Mouse (Mus musculus): ENCODE measurements at regions not wholly inside any gene's neighbourhood (a gene's known extent, or its start where the extent isn't known, plus 50 kb on each side); places are given as distances from the start of the nearest gene placed in this dataset.

DNA sequence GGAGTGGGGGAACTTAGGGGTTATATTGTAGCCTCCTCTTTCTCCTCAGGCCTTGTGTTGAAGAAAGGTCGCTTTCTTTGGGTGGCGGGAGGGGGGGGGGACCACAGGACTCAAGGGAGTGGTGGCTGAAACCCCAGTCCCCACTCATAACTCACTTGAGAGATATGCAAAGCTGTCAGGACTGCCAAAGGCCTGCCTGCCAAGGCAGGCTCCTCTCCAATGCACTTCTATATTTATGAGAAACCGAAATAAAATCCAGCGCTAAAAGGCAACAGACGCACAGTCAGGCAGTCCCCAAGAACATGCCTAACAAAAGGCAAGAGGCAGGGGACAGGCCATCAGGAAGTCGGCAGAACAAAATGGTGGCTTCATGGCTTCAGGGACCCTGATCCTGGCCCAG lies 97.4 kb upstream of the Tnp1 start:
- H3K9ac ChIP-seq, result no peak overlapping the region
- no peaks in the 10 kb centered on the region for H3K9me3 ChIP-seq (ENCODE audit: low read depth, low read length)
- no peak for TF ChIP-seq CTCF (IDR thresholded peaks at IDR 0.05; ENCODE audit: low read depth)
- H3K27me3 ChIP-seq (ENCODE audit: insufficient read depth, low read length), result no peaks in the 10 kb centered on the region
- 77% methylated on average over 6 of the region's 6 CpGs for WGBS
- peaks cover 3% of the 10 kb centered on the region; the same call in 1 of the 2 replicates for H3K4me1 ChIP-seq (ENCODE audit: insufficient read depth)
- no peaks in the 10 kb centered on the region for H3K36me3 ChIP-seq (ENCODE audit: insufficient read depth)
- no peak overlapping the region for H3K4me2 ChIP-seq
- no peak overlapping the region for H3K4me3 ChIP-seq (ENCODE audit: low read depth, low read length)
- DNase-seq, result no peak
- ATAC-seq (ENCODE audit: insufficient read depth), result no peak
- no peak overlapping the region; the same call in 1 of the 2 replicates for H3K27ac ChIP-seq (ENCODE audit: low read depth)

DNA sequence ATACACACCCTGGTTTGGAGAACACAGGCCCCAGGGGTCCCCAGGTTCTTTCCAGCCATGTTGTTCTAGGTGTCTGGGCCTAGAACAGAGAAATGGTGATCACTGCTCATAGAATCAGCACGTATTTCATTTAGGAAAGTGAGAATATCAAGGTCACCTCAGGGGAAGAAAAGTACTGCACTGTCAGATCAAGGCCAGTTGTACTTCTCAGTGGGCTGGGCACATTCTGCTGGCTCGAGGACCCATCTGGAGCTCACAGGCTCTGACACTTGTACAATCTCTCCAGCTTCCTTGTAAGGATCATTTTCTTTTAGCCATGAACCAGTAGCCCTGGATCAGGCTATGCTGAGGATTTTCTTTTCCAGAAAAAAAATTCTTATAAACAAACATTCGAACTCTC lies 97.0 kb upstream of the Tnp1 start:
- ATAC-seq (ENCODE audit: insufficient read depth) (no peak), DNase-seq (no peak)
- Histone ChIP-seq H3K4me3 (ENCODE audit: low read depth, low read length) (no peak overlapping the region), H3K4me1 (ENCODE audit: insufficient read depth) (peaks cover 3% of the 10 kb centered on the region; the same call in 1 of the 2 replicates), H3K36me3 (ENCODE audit: insufficient read depth) (no peaks in the 10 kb centered on the region), H3K9ac (no peak overlapping the region), H3K27me3 (ENCODE audit: insufficient read depth, low read length) (no peaks in the 10 kb centered on the region), H3K9me3 (ENCODE audit: low read depth, low read length) (no peaks in the 10 kb centered on the region), H3K4me2 (no peak overlapping the region), H3K27ac (ENCODE audit: low read depth) (no peak overlapping the region)
- no peak for TF ChIP-seq CTCF (IDR thresholded peaks at IDR 0.05; ENCODE audit: low read depth)
- WGBS, result 64% methylated on average over 3 of the region's 3 CpGs

DNA sequence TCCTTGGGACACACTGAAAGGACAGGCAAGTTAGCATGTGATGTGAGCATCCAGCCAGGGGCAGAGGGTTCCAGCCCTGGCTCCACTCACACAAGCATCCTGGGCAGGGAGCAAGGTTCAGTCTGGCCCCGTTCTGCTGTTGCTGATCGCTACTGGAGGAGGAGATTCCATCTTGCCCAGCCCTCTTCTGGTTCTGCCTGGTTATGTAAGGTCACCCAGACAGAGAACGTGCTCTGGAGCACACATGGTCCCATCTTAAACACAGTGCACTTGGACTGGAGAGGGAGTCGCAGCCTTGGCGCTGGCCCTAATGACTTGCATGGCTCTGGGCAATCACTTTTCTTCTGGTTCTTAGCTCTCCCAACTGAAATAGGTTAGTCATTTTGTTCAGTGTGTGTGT lies 96.2 kb upstream of the Tnp1 start:
- Histone ChIP-seq H3K27ac (ENCODE audit: low read depth) (no peak overlapping the region), H3K9me3 (ENCODE audit: low read depth, low read length) (no peaks in the 10 kb centered on the region), H3K36me3 (ENCODE audit: insufficient read depth) (no peaks in the 10 kb centered on the region), H3K4me3 (ENCODE audit: low read depth, low read length) (no peak overlapping the region), H3K4me2 (no peak overlapping the region), H3K9ac (no peak overlapping the region), H3K4me1 (ENCODE audit: insufficient read depth) (peaks cover 3% of the 10 kb centered on the region; the same call in 1 of the 2 replicates), H3K27me3 (ENCODE audit: insufficient read depth, low read length) (no peaks in the 10 kb centered on the region)
- DNase-seq (no peak), ATAC-seq (ENCODE audit: insufficient read depth) (no peak)
- TF ChIP-seq CTCF (IDR thresholded peaks at IDR 0.05; ENCODE audit: low read depth), result no peak
- 84% methylated on average over 5 of the region's 5 CpGs for WGBS

DNA sequence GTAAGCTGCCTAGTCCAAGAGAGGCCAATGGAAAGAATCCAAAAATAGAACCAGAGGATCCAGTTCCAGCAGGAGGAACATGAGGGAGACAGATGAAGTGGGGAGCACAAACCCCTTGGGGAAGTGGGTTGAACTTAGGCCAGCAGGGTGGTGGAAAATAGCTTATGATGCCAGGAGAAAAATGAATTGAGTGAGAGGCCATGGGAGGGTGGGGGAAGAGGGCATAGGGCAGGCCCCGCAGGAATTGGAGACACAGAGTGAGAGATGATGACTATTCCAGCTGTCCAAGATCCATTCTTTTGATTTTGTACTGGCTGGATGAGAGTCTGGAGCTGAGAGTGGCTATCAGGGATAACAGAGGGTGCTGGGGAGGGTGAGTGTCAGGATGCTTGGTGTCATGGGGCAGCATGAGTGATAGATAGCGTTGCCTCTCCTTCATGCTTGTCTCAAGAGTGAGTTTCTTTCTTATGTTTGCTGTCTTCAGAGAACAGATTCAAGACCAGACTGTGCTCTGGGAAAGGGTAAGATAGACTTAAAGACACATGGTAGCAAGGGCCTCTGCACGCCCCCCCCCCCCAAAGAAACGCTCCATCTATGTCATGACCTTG lies 90.3 kb upstream of the Tnp1 start:
- Histone ChIP-seq H3K9me3 (ENCODE audit: low read depth, low read length) (no peaks in the 10 kb centered on the region), H3K27ac (ENCODE audit: low read depth) (no peak overlapping the region), H3K4me1 (ENCODE audit: insufficient read depth) (0 out of 2 replicates have a peak, but pooled peaks cover 4% of the 10 kb centered on the region), H3K27me3 (ENCODE audit: insufficient read depth, low read length) (no peaks in the 10 kb centered on the region), H3K36me3 (ENCODE audit: insufficient read depth) (no peaks in the 10 kb centered on the region), H3K4me3 (ENCODE audit: low read depth, low read length) (no peak overlapping the region), H3K9ac (no peak overlapping the region), H3K4me2 (no peak overlapping the region)
- peak; percentile 68; the same call in 1 of the 2 replicates for ATAC-seq (ENCODE audit: insufficient read depth)
- WGBS, result 57% methylated on average over 4 of the region's 4 CpGs
- peak; percentile 74 for DNase-seq
- TF ChIP-seq CTCF (IDR thresholded peaks at IDR 0.05; ENCODE audit: low read depth), result no peak

DNA sequence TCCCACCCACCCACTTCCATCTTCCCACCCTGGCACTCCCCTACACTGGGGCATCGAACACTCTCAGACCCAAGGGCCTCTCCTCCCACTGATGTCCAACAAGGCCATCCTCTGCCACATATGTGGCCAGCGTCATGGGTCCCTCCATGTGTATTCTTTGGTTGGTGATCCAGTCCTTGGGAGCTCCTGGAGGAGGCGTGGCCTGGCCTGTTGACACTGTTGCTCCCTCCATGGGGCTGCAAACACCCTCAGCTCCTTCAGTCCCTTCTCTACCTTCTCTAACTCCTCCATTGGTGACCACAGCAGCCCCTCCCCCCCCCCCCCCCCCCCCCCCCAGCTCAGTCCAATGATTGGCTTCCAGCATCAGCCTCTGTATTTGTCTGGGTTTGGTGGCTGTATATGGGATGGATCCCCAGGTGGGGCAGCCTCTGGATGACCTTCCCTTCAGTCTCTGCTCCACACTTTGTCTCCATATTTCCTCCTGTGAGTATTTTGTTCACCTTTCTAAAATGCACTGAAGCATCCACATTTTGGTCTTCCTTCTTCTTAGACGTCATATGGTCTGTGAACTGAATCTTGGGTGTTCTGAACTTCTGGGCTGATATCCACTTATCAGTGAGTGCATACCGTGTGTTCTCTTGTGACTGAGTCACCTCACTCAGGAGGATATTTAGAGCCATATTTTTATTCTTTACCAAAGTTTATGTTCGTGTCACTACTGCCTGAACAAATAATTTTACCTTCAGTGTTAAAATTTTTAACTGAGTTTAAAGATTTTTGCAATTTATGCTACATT lies 82.1 kb upstream of the Tnp1 start:
- no peaks in the 10 kb centered on the region for H3K9me3 ChIP-seq (ENCODE audit: low read depth, low read length)
- ATAC-seq (ENCODE audit: insufficient read depth) (no peak), DNase-seq (no peak)
- no peaks in the 10 kb centered on the region for H3K27me3 ChIP-seq (ENCODE audit: insufficient read depth, low read length)
- H3K4me1 ChIP-seq (ENCODE audit: insufficient read depth), result no peaks in the 10 kb centered on the region
- WGBS, result 75% methylated on average over 6 of the region's 6 CpGs
- H3K36me3 ChIP-seq (ENCODE audit: insufficient read depth), result no peaks in the 10 kb centered on the region
- H3K9ac ChIP-seq, result no peak overlapping the region
- H3K4me2 ChIP-seq, result no peak overlapping the region
- TF ChIP-seq CTCF (IDR thresholded peaks at IDR 0.05; ENCODE audit: low read depth), result no peak
- no peak overlapping the region for H3K4me3 ChIP-seq (ENCODE audit: low read depth, low read length)
- H3K27ac ChIP-seq (ENCODE audit: low read depth), result no peak overlapping the region

DNA sequence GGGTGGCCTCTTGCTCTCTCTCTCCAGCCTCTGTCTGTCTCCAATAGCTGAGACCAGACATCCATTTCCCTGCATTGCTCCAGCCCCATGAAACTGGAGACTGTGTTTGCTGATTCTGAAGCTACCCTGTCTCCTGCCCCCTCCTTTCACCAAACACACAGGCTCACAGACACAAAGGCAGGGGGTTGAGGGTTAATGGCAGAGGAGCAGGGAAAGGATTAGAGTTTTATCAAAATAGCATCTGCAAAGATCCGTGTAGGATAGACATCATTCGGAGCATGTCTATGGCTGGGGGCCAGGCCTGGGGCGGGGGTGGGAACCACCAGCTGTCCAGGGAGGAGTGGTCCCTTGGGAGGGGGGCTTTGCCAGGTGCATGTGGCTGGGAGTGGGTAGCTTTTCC lies 73.9 kb upstream of the Tnp1 start:
- Histone ChIP-seq H3K9ac (no peak overlapping the region), H3K4me2 (no peak overlapping the region), H3K27ac (ENCODE audit: low read depth) (peak overlapping the region; percentile 27; the same call in 1 of the 2 replicates), H3K9me3 (ENCODE audit: low read depth, low read length) (no peaks in the 10 kb centered on the region), H3K4me1 (ENCODE audit: insufficient read depth) (no peaks in the 10 kb centered on the region), H3K36me3 (ENCODE audit: insufficient read depth) (no peaks in the 10 kb centered on the region), H3K4me3 (ENCODE audit: low read depth, low read length) (no peak overlapping the region), H3K27me3 (ENCODE audit: insufficient read depth, low read length) (no peaks in the 10 kb centered on the region)
- DNase-seq (no peak), ATAC-seq (ENCODE audit: insufficient read depth) (no peak)
- no peak for TF ChIP-seq CTCF (IDR thresholded peaks at IDR 0.05; ENCODE audit: low read depth)
- 7% methylated on average over 3 of the region's 3 CpGs for WGBS

DNA sequence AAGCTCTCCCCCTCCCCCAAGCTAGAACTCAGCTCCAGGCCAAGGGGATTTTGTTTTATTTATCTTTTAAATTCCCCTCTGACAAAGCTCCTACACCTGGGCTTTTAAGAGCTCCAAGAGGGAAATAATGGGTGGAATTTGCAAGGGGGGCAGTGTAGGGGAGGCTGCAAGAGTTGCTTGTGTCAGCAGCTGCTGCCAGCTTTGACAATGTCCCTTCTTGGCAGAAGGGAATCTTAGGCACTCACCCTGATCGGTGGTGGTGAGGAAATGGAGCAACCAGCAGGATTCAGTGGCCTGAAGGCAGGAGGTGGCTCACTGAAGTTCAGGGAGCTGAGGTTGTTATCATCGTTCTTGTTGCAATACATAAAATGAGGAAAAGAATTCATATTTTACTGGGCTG lies 72.8 kb upstream of the Tnp1 start:
- DNase-seq (peak; percentile 14), ATAC-seq (ENCODE audit: insufficient read depth) (no peak)
- Histone ChIP-seq H3K9ac (no peak overlapping the region), H3K27ac (ENCODE audit: low read depth) (0 out of 2 replicates have a peak overlapping the region, but pooled peaks have one; percentile 31), H3K4me2 (no peak overlapping the region), H3K27me3 (ENCODE audit: insufficient read depth, low read length) (no peaks in the 10 kb centered on the region), H3K4me1 (ENCODE audit: insufficient read depth) (no peaks in the 10 kb centered on the region), H3K4me3 (ENCODE audit: low read depth, low read length) (no peak overlapping the region), H3K9me3 (ENCODE audit: low read depth, low read length) (no peaks in the 10 kb centered on the region), H3K36me3 (ENCODE audit: insufficient read depth) (no peaks in the 10 kb centered on the region)
- no peak for TF ChIP-seq CTCF (IDR thresholded peaks at IDR 0.05; ENCODE audit: low read depth)
- 22% methylated on average over 2 of the region's 2 CpGs for WGBS

All from lung, embryonic 14.5 days (tissue).